Mouse (Mus musculus) heart, embryonic 11.5 days (tissue): ENCODE data around the gene Pnp. TPM values are rescaled to one million over a fixed set of nuclear protein-coding genes. Genes with fewer than 3 reads are reported as not detected.
A peak's percentile ranks its signal among the peaks of the same experiment; 100 is the strongest.
"Not testable (repeated sequence)": the region's sequence is repeated elsewhere in the genome, so short reads cannot be mapped to it uniquely, and the experiment has no call there.

ENCODE experiments used
- ATAC-seq: fragments of 200-750 bp; cut with Nextera tagmentation; replicated peaks from 2 replicates; pipeline ENCODE4 v1.8.0; 2017; ENCODE audit warnings: moderate library complexity; ENCODE audit not compliant: insufficient number of reproducible peaks, low FRiP score, low TSS enrichment
- H3K27ac ChIP-seq: fragments of 300-500 bp; sonication (generic); 2 replicates; pipeline ENCODE4 v1.5.1; 2014; ENCODE audit warnings: mild to moderate bottlenecking, low read depth, low read length
- H3K27me3 ChIP-seq: fragments of 300-500 bp; sonication (generic); 2 replicates; pipeline ENCODE4 v1.6.1; 2014; ENCODE audit warnings: mild to moderate bottlenecking, low read length, mixed read lengths; ENCODE audit not compliant: control insufficient read depth, insufficient read depth
- H3K36me3 ChIP-seq: fragments of 300-500 bp; sonication (generic); 2 replicates; pipeline ENCODE4 v1.6.1; 2014; ENCODE audit warnings: mild to moderate bottlenecking, low read length, moderate library complexity, mixed read lengths; ENCODE audit not compliant: control insufficient read depth, insufficient read depth
- H3K4me1 ChIP-seq: fragments of 300-500 bp; sonication (generic); 2 replicates; pipeline ENCODE4 v1.6.1; 2014; ENCODE audit warnings: low read length; ENCODE audit not compliant: control insufficient read depth, insufficient read depth
- H3K4me2 ChIP-seq: fragments of 300-500 bp; sonication (generic); 2 replicates; pipeline ENCODE4 v1.6.1; 2014; ENCODE audit warnings: mild to moderate bottlenecking, moderate library complexity
- H3K4me3 ChIP-seq: fragments of 300-500 bp; sonication (generic); 2 replicates; pipeline ENCODE4 v1.5.1; 2014; ENCODE audit warnings: low read depth, low read length
- H3K9ac ChIP-seq: fragments of 300-500 bp; sonication (generic); 2 replicates; pipeline ENCODE4 v1.6.1; 2014; ENCODE audit warnings: mild to moderate bottlenecking, low read depth, low read length, moderate library complexity
- H3K9me3 ChIP-seq: fragments of 300-500 bp; sonication (generic); replicated peaks from 2 replicates; pipeline ENCODE4 v1.6.1; 2016; ENCODE audit warnings: low read length; ENCODE audit not compliant: control insufficient read depth
- WGBS: fragments of 180-500 bp; shearing (Covaris S2); extraction: QIAGEN DNeasy Blood & Tissue Kit; methylation state at CpG from one replicate; pipeline ENCODE4 v1.1.7; 2014; ENCODE audit not compliant: insufficient replicate concordance; 5-methylcytosine and 5-hydroxymethylcytosine counted together
- polyA plus RNA-seq: library from polyadenylated mRNA; unstranded; fragments of >200 nt; fragmentation: Nextera tagmentation; extraction: Ambion mirVana; gene quantifications from 2 replicates; pipeline ENCODE4 v1.2.1, GENCODE M21; 2014

Gene Pnp
- polyA plus RNA-seq, 1 experiment from 2014 or later = 46.6 TPM

DNA sequence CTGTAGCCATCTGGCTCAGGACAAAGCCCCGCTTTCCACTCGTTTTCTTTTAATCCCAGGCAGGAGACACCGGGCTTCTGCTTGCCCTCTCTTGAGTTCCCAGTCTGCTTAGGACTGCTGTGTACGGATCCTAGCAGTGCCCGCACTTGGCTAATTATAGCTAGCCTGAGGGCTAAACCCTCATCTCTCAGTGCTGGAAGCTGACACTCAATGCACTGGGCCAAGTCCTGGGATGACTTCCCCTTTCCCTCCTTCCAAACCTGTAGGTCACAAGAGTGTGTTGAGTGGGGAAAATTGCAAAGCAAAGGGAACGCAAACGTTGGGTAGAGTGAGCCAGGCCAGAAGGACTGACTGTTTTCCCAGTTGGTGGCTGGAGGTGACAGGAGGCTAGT lies 33.5 kb upstream of the Pnp start, which contains the start of gene Klhl33:
Klhl33 (minus strand) TSS at position 134 of the 392 bp plus-strand sequence.
- Histone ChIP-seq H3K9ac (peak within 1 kb of the TSS; percentile 63), H3K36me3 (no peaks in the 10 kb centered on the region), H3K4me2 (peak within 1 kb of the TSS; percentile 92), H3K27me3 (peaks cover 3% of the 10 kb centered on the region; the same call in 1 of the 2 replicates), H3K4me1 (0 out of 2 replicates have a peak, but pooled peaks cover 9% of the 10 kb centered on the region), H3K27ac (no peak within 1 kb of the TSS), H3K9me3 (no peaks in the 10 kb centered on the region), H3K4me3 (peak within 1 kb of the TSS; percentile 48)
- ATAC-seq = no peak
- WGBS = 39% methylated on average over 7 of the region's 7 CpGs

DNA sequence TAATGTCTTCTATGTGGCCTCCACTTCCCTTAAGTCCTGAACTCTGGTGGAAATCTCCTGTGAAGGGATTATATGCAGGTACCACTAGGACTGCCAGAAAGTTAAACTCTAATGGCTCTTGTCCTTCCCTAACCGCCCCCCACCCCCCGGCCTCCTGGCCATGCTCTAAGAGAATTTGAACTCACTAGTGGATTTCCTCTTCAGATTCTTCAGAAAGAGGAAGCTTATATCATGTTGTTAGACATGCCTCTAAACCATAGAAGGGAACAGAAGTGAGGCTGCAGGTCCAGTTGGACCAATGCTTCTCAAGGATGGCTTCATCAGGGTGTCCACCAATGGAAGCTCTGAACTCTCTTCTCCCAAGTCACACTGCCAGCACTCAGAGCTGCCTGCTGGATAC lies 32.9 kb upstream of the Pnp start:
- H3K4me1 ChIP-seq, ATAC-seq: not testable (repeated sequence)
- WGBS = 88% methylated on average over 2 of the region's 2 CpGs

DNA sequence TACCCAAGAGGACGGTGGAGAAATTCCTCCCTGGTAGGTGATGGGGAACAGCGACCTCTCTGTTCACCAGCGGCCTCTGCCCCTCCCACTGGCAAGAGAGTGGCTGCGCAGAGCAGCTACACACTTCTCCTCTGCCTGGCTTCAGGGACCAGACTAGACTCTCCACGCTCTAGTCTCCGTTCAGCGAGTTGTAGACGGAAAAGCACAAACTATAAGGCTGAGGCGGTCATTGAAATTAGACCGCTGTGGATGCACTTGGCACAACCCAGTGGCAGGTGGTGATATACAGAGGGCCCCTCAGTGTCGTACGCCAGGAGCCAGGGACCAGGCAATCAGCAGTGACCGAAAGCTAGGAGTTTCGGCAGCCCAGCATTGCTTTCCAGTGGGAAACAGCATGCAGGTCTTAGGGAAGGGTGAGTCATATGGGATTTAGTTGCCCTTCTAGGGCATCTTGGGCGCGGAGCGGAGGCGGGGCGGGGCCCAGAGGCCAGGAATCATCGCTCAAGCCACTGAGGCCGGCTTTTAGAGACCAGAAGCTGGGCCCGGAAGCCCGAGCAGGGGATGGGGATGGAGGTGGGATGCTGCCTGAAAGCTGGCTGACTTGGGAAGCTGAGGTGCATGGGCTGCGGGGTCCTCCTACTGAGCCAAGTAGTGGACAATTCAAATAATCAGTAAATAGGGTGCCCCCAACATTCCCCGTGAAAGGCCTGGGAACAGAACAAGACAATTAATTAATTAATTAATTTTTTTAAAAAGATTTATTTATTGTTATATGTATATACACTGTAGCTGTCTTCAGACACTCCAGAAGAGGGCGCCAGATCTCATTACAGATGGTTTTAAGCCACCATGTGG lies 26.7 kb upstream of the Pnp start:
- H3K4me2 ChIP-seq = peak overlapping the region; percentile 82
- WGBS = 4% methylated on average over 26 of the region's 26 CpGs
- H3K9me3 ChIP-seq = no peaks in the 10 kb centered on the region
- peak; percentile 63 for ATAC-seq
- H3K4me3 ChIP-seq = peak overlapping the region; percentile 48
- no peaks in the 10 kb centered on the region for H3K36me3 ChIP-seq
- H3K4me1 ChIP-seq = 0 out of 2 replicates have a peak, but pooled peaks cover 4% of the 10 kb centered on the region
- H3K27ac ChIP-seq = no peak overlapping the region
- peak overlapping the region; percentile 64 for H3K9ac ChIP-seq
- no peaks in the 10 kb centered on the region for H3K27me3 ChIP-seq

More for the DNA sequence above, 32.9 kb upstream of the Pnp start:
- H3K9me3 ChIP-seq, H3K36me3 ChIP-seq, H3K27ac ChIP-seq, H3K9ac ChIP-seq, H3K4me2 ChIP-seq, H3K4me3 ChIP-seq, H3K27me3 ChIP-seq: not testable (repeated sequence)

DNA sequence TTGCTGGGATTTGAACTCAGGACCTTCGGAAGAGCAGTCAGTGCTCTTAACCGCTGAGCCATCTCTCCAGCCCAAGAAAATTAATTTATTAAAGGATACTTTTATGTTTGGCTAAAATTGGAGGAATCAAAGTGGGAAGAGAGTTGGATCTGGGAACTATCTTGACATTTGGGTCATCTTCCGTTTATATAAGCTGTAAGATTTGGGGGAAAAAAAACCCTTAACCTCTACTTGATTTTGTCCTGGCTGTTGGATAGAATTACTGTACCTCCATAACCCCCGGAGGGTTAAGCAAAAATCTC lies 26.1 kb upstream of the Pnp start:
- H3K4me1 ChIP-seq = 0 out of 2 replicates have a peak, but pooled peaks cover 4% of the 10 kb centered on the region
- ATAC-seq = no peak
- no peaks in the 10 kb centered on the region for H3K27me3 ChIP-seq
- H3K4me2 ChIP-seq = no peak overlapping the region
- no peaks in the 10 kb centered on the region for H3K36me3 ChIP-seq
- no peak overlapping the region for H3K4me3 ChIP-seq
- 85% methylated on average over 4 of the region's 4 CpGs for WGBS
- no peak overlapping the region for H3K9ac ChIP-seq
- H3K27ac ChIP-seq = no peak overlapping the region
- no peaks in the 10 kb centered on the region for H3K9me3 ChIP-seq

DNA sequence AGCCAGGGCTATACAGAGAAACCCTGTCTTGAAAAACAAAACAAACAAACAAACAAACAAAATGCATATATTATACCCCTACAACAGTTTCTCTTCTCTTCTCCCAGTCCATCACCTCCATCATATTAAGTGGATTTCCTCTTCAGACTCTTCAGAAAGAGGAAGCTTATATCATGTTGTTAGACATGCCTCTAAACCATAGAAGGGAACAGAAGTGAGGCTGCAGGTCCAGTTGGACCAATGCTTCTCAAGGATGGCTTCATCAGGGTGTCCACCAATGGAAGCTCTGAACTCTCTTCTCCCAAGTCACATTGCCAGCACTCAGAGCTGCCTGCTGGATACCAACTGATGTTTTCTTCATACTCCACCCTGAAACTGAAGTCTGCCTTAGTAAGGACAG lies 25.6 kb upstream of the Pnp start:
- ATAC-seq, H3K27ac ChIP-seq, H3K36me3 ChIP-seq, H3K4me2 ChIP-seq, H3K4me1 ChIP-seq, H3K4me3 ChIP-seq, H3K9ac ChIP-seq, H3K9me3 ChIP-seq, H3K27me3 ChIP-seq: not testable (repeated sequence)

DNA sequence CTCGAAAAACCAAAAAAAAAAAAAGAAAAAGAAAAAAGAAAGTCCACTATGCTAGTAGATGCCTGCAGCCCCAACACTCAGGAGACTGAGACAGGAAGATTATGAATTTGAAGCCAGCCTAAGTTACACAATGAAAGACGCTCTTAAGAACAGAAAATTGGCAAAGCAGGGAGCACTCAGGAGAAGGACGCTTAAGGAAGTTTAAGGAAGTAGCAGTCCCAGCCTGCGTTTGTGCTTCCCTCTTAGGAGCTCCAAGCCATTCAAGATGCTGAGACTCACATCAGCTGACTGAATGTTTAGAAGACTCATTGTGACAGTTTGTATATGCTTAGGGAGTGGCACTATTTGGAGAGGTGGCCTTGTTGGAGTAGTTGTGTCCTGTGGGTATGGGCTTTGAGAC lies 22.8 kb upstream of the Pnp start:
- H3K27ac ChIP-seq = no peak overlapping the region
- H3K4me1 ChIP-seq = 0 out of 2 replicates have a peak, but pooled peaks cover 4% of the 10 kb centered on the region
- H3K9me3 ChIP-seq = no peaks in the 10 kb centered on the region
- H3K4me2 ChIP-seq = no peak overlapping the region
- WGBS = 69% methylated on average over 4 of the region's 4 CpGs
- no peak for ATAC-seq
- no peaks in the 10 kb centered on the region for H3K36me3 ChIP-seq
- no peak overlapping the region for H3K9ac ChIP-seq
- no peaks in the 10 kb centered on the region for H3K27me3 ChIP-seq
- H3K4me3 ChIP-seq = no peak overlapping the region

DNA sequence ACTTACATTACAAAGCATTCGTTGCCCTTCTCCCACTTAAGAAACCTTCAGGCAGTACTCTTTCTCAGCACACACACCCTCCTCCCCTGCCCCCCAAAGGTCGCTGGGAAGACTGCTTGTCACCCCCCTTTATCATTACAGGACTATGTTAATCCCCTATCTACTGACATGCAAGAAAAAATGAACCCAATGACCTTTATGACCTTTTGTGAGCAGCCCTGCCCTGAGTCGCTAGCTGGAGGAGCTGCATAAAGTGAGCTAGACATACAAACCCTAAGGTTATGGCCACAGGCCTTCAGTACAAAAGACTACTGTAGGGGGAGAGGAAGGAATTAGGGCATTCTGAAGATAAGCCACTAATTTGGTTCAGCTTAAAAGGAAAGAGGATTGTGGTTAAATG lies 19.5 kb upstream of the Pnp start:
- Histone ChIP-seq H3K4me3 (no peak overlapping the region), H3K36me3 (peaks cover 15% of the 10 kb centered on the region), H3K9ac (no peak overlapping the region), H3K27ac (no peak overlapping the region), H3K4me1 (no peaks in the 10 kb centered on the region), H3K9me3 (no peaks in the 10 kb centered on the region), H3K27me3 (no peaks in the 10 kb centered on the region), H3K4me2 (no peak overlapping the region)
- no peak for ATAC-seq
- WGBS = 51% methylated on average over 3 of the region's 3 CpGs

DNA sequence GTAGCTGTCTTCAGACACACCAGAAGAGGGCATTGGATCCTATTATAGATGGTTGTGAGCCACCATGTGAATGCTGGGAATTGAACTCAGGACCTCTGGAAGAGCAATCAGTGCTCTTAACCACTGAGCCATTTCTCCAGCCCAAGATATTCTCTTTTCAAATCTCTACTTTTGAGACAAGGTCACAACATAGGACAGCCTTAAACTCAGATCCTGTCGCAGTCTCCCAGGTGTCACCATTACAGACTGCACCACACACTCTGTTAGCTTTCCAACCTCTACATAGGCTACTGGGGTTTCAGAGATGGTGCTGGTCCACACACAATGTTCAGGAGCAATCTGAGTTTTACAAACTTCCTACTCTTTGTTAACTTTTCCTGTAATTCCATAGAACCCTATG lies 7.4 kb upstream of the Pnp start:
- Histone ChIP-seq H3K4me3 (peak overlapping the region; percentile 89), H3K36me3 (peaks cover 19% of the 10 kb centered on the region), H3K4me2 (peak overlapping the region; percentile 80)
- not testable (repeated sequence) for H3K4me1 ChIP-seq, H3K27ac ChIP-seq, H3K27me3 ChIP-seq, H3K9me3 ChIP-seq, H3K9ac ChIP-seq, ATAC-seq
- 57% methylated on average over 1 of the region's 1 CpGs for WGBS
